Mouse (Mus musculus): Measurements from ENCODE around the gene Prss36.

DNA sequence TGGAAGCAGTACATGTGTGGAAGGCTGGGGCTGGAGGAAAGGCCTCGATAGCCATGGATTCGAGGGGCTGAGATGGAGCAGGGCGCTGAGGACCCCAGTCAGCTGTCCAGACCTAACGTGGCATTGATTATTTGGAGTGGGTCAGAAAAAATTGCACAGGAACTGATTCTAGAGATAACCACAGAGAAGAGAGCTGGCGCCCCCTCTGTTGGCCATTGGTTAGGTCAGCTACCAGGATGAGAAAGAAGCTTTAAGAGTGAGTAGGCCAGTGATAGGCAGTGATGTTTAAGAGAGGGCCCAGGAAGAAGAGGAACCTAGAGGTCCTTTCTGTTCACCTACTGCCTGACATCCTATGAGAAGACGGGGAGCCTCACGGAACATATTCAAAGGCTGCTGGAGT is 27.2 kb downstream of the Prss36 start:
- TF ChIP-seq CTCF (IDR thresholded peaks at IDR 0.05; ENCODE audit: low read depth) (peak; percentile 64), EP300 (optimal IDR thresholded peaks at IDR 0.05) (no peak)

All from stomach, postnatal 0 days (tissue).